Mouse (Mus musculus) bone marrow, adult 2 months (tissue): Measurements from ENCODE around the gene Cdk15. TPM values are rescaled to one million over a fixed set of nuclear protein-coding genes. Genes with fewer than 3 reads are reported as not detected.

Experiments used
- H3K27ac ChIP-seq: fragments of 200-500 bp; 2 replicates; pipeline ENCODE4 v1.5.1; 2012; ENCODE audit warnings: low read depth, mild to moderate bottlenecking, control low read depth, inconsistent platforms, low read length; ENCODE audit not compliant: control insufficient read depth, poor library complexity, insufficient read depth
- H3K4me1 ChIP-seq: fragments of 200-500 bp; 2 replicates; pipeline ENCODE4 v1.6.1; 2011; ENCODE audit warnings: low read length; ENCODE audit not compliant: control insufficient read depth, insufficient read depth
- H3K4me3 ChIP-seq: fragments of 200-500 bp; replicated peaks from 2 replicates; pipeline ENCODE3; 2011; ENCODE audit warnings: mild to moderate bottlenecking, low read depth, low read length, control low read depth; ENCODE audit not compliant: control insufficient read depth
- CTCF ChIP-seq: fragments of 200-500 bp; IDR thresholded peaks from 2 replicates; pipeline ENCODE4 v1.5.1; 2011; ENCODE audit warnings: low read length, control low read depth; ENCODE audit not compliant: control insufficient read depth, insufficient read depth
- POLR2A ChIP-seq: fragments of 200-500 bp; IDR thresholded peaks from 2 replicates; pipeline ENCODE4 v1.6.1; 2011; ENCODE audit warnings: low read depth, mild to moderate bottlenecking, control low read depth, low read length, borderline replicate concordance; ENCODE audit not compliant: control insufficient read depth
- WGBS: fragments of 180-500 bp; shearing (Covaris S2); methylation state at CpG from one replicate; pipeline ENCODE4 v1.1.7; 2018; 5-methylcytosine and 5-hydroxymethylcytosine counted together
- polyA plus RNA-seq: library from polyadenylated mRNA; stranded (reverse); fragments of >200 nt; gene quantifications from 2 replicates; pipeline ENCODE4 v1.2.4, GENCODE M21; 2011; ENCODE audit warnings: low replicate concordance; ENCODE audit not compliant: missing spikeins, insufficient read depth, insufficient read length

Gene Cdk15
- polyA plus RNA-seq, 1 experiment, result not detected

DNA sequence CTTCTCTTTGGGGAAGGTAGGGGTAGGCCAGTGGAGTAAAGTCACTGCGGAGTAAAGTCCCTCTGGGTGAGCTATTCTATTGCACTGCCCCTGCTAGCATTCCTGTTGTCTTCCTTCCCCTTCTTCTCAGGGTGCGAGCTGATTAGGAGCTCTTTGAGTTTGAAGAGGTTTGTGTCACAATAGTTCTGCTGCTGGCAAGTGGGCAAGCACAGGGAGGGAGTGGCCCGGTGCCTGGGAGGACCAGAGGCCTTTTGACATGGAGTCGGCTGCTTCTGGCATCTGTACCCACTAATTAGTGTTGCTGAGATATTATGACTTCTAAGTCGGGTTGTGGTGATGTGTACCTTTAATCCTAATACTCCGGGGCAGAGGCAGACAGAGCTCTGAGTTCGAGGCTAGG lies 124.8 kb downstream of the Cdk15 start:
- 58% methylated on average over 7 of the region's 7 CpGs for WGBS
- no peaks in the 10 kb centered on the region; the same call in none of the 2 replicates for H3K4me1 ChIP-seq
- H3K4me3 ChIP-seq, result no peak overlapping the region
- no peak for TF ChIP-seq CTCF
- TF ChIP-seq POLR2A, result no peak
- H3K27ac ChIP-seq, result no peak overlapping the region

DNA sequence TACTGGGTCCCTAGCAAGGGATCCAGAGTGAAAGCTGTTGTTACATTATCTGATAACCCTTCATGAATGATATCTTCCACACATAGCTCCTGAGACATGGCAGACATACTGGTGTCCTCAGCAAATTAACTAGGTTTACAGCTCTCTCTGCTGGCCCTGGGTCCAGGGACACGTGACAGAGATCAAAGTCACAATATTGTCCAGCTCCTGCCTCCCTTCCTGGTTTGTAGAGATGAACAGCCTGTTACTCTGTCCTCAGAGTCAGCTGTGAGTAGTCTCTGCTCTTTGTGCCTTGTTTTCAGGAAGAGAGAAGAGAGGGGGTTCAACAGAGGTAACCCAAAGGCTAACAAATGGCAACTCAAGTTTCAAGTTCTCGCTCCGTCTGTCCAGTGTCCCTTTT lies 125.8 kb downstream of the Cdk15 start:
- no peak for TF ChIP-seq CTCF
- TF ChIP-seq POLR2A, result no peak
- WGBS, result 85% methylated on average over 3 of the region's 3 CpGs

DNA sequence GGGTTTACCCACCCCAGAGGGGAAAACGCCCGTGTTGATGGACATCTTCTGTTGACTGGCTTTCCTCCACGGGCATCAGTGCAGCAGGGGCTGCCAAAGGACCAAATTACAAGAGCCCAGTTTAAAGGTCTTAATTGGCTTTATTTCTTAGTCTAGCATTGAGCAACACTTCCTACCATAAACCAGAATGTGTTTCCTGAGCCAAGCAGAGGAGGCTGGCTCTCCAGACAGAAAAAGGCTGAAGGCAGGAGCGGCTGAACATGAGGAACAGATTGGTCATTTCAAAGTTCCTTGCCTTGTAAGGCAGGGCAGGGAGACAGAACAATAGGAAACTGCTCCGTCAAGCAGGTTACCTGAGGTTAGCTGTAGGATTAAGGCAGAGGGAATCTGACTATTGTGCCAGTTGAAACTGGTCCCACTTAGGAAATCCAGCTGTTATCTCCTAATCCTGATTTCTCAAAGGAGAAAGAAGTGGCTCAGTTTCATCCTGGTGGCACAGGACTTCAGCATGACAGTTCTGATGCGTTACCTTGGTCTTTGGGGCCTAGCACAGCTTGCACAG lies 126.4 kb downstream of the Cdk15 start:
- H3K4me1 ChIP-seq, result no peaks in the 10 kb centered on the region; the same call in 1 of the 2 replicates
- no peak overlapping the region for H3K4me3 ChIP-seq
- WGBS, result 24% methylated on average over 6 of the region's 6 CpGs
- H3K27ac ChIP-seq, result no peak overlapping the region
- TF ChIP-seq CTCF, result no peak
- TF ChIP-seq POLR2A, result no peak

More for the DNA sequence above, 125.8 kb downstream of the Cdk15 start:
- Histone ChIP-seq H3K27ac (no peak overlapping the region), H3K4me1 (no peaks in the 10 kb centered on the region; the same call in none of the 2 replicates), H3K4me3 (no peak overlapping the region)

DNA sequence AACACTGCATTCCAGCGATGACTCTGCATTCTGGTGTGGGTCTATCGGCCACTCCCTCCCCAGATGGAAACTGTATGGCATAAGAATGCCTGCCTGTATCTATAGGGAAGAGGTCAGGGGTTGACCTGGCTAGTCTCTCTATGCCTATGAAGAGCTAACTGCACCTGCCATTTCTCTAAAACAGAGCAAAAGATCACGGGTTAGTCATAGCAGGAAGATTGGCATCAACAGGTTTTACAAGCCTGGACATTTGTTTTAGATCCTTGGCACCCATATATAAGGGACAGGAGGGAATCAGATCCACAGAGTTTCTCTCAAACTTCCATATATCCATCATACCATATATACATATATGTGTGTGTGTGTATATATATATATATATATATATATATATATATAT lies 127.7 kb downstream of the Cdk15 start:
- no peak overlapping the region for H3K4me3 ChIP-seq
- H3K27ac ChIP-seq, result no peak overlapping the region
- no peaks in the 10 kb centered on the region; the same call in 1 of the 2 replicates for H3K4me1 ChIP-seq
- TF ChIP-seq POLR2A, result no peak
- no peak for TF ChIP-seq CTCF
- 70% methylated on average over 3 of the region's 3 CpGs for WGBS

DNA sequence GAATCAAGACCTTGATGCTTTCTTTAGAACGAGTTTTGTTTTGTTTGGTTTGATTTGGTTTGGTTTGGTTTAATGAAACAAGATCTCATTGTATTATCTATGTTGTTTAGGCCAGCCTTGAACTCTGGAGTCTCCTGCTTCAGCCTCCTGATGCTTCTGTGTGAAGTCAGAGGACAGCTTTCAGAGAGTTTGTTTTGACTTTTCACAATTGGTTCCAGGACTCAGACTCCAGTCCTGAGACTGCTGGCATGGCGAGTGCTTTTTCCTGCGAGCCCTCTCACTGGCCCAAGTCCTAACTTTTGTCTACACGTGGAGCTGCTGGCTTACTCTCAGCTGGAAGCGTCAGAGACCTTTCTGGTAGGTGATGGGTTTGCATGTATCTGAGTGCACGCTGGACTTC lies 128.9 kb downstream of the Cdk15 start:
- no peak overlapping the region for H3K27ac ChIP-seq
- TF ChIP-seq POLR2A (no peak), CTCF (no peak)
- no peak overlapping the region for H3K4me3 ChIP-seq
- 77% methylated on average over 6 of the region's 6 CpGs for WGBS
- no peaks in the 10 kb centered on the region; the same call in 1 of the 2 replicates for H3K4me1 ChIP-seq

DNA sequence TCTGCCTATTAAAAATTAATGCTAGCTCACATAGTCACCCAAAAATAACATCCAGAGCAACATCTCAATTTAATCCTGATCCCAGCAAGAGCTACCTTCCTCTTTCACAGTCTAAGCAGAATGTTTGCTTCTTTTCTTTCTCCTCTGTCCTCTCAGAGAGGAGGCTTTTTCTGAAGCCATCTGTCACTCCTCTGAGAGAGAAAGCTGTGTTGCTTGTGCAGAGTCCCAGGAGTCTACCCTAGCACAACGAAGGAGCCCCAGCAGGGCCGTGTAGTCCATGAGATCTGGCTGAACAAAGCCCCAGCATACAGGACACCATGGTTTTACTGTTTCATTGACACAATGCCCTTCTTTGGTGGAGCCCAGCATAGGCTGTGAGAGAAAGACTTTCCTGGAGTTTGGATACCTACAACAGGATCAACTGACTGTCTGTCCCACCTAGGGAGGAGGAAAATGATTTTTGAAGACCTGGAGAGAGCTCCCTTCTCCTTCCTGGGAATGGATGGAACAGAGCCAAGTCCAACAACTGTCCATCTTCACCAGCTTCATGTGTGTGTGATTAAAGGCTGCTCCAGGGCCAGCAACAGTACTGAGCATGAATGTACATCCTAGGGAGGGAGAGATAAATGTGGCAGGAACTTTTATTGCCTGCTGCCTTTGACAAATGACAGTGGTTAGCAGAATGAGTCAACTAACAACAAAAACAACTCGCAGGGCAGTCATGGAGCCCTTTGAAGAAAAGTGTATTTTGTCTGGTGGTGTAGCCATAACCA lies 131.0 kb downstream of the Cdk15 start:
- Histone ChIP-seq H3K4me1 (no peaks in the 10 kb centered on the region), H3K4me3 (no peak overlapping the region), H3K27ac (no peak overlapping the region)
- 62% methylated on average over 3 of the region's 3 CpGs for WGBS
- no peak for TF ChIP-seq POLR2A
- no peak for TF ChIP-seq CTCF

DNA sequence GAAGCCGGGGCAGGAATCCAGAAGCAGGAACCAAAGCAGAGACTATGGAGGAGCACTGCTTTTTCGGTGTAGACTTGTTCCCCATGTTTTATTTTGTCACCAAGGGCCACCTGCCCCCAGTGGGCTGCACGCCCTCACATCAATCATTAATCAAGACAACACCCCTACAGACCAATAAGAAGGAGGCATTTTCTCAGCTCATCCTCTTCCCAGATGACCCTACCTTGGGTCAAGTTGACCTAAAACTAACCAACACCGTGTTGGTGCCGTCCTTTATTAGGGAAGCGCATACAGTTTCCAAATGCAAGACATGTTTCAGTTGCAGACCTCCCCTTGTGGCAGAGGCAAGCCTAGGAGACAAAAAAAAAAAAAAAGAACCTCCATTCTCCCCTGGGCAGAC lies 132.5 kb downstream of the Cdk15 start:
- Histone ChIP-seq H3K27ac (no peak overlapping the region), H3K4me1 (no peaks in the 10 kb centered on the region), H3K4me3 (no peak overlapping the region)
- TF ChIP-seq CTCF (no peak), POLR2A (no peak)
- 87% methylated on average over 6 of the region's 6 CpGs for WGBS

DNA sequence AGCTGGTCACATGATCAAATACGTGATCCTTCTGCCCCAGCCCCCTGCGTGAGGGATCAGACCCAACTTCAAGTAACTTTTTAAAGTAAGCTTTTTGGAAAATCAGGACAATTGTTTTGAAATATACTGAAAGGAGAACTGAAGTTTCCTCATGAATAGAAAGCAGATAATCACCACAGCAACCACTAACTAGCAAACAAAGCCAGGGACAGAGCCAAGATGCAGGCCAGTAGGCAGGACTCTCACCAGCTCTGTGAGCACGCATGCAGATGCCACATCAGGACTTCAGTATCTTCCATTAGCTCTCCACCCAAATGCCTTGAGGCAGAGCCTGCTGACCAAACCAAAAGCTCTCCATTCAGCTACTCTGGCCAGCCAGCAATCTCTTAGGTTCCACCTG lies 135.0 kb downstream of the Cdk15 start:
- WGBS, result 71% methylated on average over 3 of the region's 3 CpGs
- Histone ChIP-seq H3K27ac (no peak overlapping the region), H3K4me3 (no peak overlapping the region), H3K4me1 (no peaks in the 10 kb centered on the region)
- TF ChIP-seq CTCF (no peak), POLR2A (no peak)
